Mouse (Mus musculus) CD4-positive, CD25-positive, alpha-beta regulatory T cell, adult 2 months (primary cell): ENCODE results near the gene Nhej1.

Experiments
- DNase-seq: peaks from one replicate; pipeline ENCODE4 v3.0.0-alpha.2; 2012; ENCODE audit warnings: low read depth, low spot score

Nhej1 gene

GRCm38 (mm10) chr1:74975936-74976335 lies 149.1 kb downstream of the Nhej1 start:
- DNase-seq: no peak

- DNase-seq: no peak
Observed at GRCm38 (mm10) chr1:74973590-74973989, 151.4 kb downstream of the Nhej1 start.

- DNase-seq: peak; percentile 47
Observed at GRCm38 (mm10) chr1:74971353-74972050, 153.5 kb downstream of the Nhej1 start.

- DNase-seq: no peak
Observed at GRCm38 (mm10) chr1:74967962-74968580, 156.9 kb downstream of the Nhej1 start.

- peak; percentile 76 for DNase-seq
Observed at GRCm38 (mm10) chr1:74964494-74965215, 160.3 kb downstream of the Nhej1 start.

- no peak for DNase-seq
Observed at GRCm38 (mm10) chr1:74962853-74963227, 162.2 kb downstream of the Nhej1 start.

GRCm38 (mm10) chr1:74962126-74962852 lies 162.7 kb downstream of the Nhej1 start:
- DNase-seq: no peak

- no peak for DNase-seq
Observed at GRCm38 (mm10) chr1:74961722-74962121, 163.3 kb downstream of the Nhej1 start.

GRCm38 (mm10) chr1:74960059-74960458 lies 164.9 kb downstream of the Nhej1 start:
- DNase-seq: no peak

- no peak for DNase-seq
Observed at GRCm38 (mm10) chr1:74951556-74952210, 173.3 kb downstream of the Nhej1 start, which contains the start of gene Ihh. TSS of gene Ihh (minus strand) at chr1:74951672.

- DNase-seq: no peak
Observed at GRCm38 (mm10) chr1:74950576-74951490, 174.2 kb downstream of the Nhej1 start.

- no peak for DNase-seq
Observed at GRCm38 (mm10) chr1:74950066-74950465, 174.9 kb downstream of the Nhej1 start.

- DNase-seq: no peak
Observed at GRCm38 (mm10) chr1:74949666-74950050, 175.3 kb downstream of the Nhej1 start.

GRCm38 (mm10) chr1:74948784-74949665 lies 176.0 kb downstream of the Nhej1 start:
- DNase-seq: peak; percentile 72

- DNase-seq: no peak
Observed at GRCm38 (mm10) chr1:74947986-74948670, 176.9 kb downstream of the Nhej1 start.

GRCm38 (mm10) chr1:74941651-74942360 lies 183.2 kb downstream of the Nhej1 start:
- no peak for DNase-seq

- DNase-seq: no peak
Observed at GRCm38 (mm10) chr1:74939762-74940161, 185.2 kb downstream of the Nhej1 start.

- no peak for DNase-seq
Observed at GRCm38 (mm10) chr1:74936221-74936830, 188.7 kb downstream of the Nhej1 start.
